Mouse (Mus musculus): ENCODE measurements around the gene L3mbtl4. TPM values are rescaled to one million over a fixed set of nuclear protein-coding genes. Genes with fewer than 3 reads are reported as not detected.
A peak's percentile ranks its signal among the peaks of the same experiment; 100 is the strongest.

L3mbtl4 gene
- total and polyA plus RNA-seq, 2 experiments from 2014 or later = 5.4 to 6.9 TPM

DNA sequence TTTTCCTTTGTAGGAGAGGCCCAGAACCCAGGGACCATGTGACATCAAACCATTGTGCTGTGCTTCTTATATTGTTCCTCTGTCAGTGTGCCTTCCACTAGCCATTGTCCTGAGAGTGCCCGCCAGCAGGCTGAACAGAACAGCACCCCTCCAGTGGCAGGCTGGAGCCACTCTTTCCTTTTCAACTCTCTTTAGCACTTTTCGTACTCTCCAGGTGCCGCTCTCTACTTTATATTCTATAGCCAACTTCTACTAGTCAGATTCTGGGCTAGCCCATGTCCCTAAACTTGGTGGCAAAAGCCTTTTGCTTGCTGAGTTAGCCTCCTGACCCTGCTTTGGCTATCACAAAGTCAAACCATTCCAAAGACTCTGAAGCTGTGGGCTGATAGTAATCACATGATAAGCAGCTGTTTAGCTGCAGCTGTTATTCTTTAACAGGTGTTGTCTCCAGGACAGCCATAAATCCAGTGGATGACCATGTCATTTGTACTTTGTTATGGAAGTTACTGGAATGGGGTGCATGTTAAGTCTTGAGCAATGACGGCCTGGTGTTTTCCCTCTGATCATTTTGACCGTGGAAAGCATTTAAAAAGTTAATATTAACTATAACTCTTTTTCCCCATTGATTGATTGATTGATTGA, 38.8 kb downstream of the L3mbtl4 start:
- 69% methylated on average over 5 of the region's 5 CpGs for WGBS
- ATAC-seq (no peak), DNase-seq (ENCODE audit: low spot score) (no peak)
- no peaks in the 10 kb centered on the region for H3K4me1 ChIP-seq (ENCODE audit: insufficient read depth, low read length)
- no peak overlapping the region for H3K4me3 ChIP-seq (ENCODE audit: low read length)
- H3K9ac ChIP-seq (replicated peaks; ENCODE audit: low read length) = no peak overlapping the region
- H3K27me3 ChIP-seq (ENCODE audit: insufficient read depth, low read length) = no peaks in the 10 kb centered on the region
- H3K9me3 ChIP-seq (ENCODE audit: low read length) = no peaks in the 10 kb centered on the region
- no peak overlapping the region for H3K4me2 ChIP-seq (ENCODE audit: low read depth, low read length)
- no peaks in the 10 kb centered on the region for H3K36me3 ChIP-seq (ENCODE audit: insufficient read depth, low read length)
- H3K27ac ChIP-seq = no peak overlapping the region
- no peak for TF ChIP-seq CTCF (IDR thresholded peaks at IDR 0.05; ENCODE audit: low read depth)

DNA sequence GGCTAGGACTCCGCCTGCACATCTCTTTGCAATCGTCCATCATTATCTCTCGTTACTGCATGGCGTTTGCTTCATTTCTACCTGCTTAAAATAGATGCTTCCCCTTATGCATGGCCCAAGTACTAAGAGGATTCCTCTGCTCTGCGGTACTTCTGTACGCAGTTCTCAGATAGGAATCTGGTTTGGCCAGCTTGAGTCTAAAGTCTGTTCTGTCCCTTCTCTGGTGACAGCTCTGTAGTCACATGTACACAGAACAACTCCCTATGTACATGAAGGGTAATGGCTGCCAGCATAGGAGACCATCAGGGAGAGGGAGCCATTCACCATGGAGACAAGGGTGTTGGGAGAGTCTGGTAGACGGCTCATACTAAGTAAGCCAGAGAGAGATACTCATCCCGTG, 47.3 kb downstream of the L3mbtl4 start:
- DNase-seq (ENCODE audit: low spot score) (no peak), ATAC-seq (no peak)
- no peak for TF ChIP-seq CTCF (IDR thresholded peaks at IDR 0.05; ENCODE audit: low read depth)
- Histone ChIP-seq H3K4me2 (ENCODE audit: low read depth, low read length) (no peak overlapping the region), H3K27me3 (ENCODE audit: insufficient read depth, low read length) (no peaks in the 10 kb centered on the region), H3K9me3 (ENCODE audit: low read length) (no peaks in the 10 kb centered on the region), H3K9ac (replicated peaks; ENCODE audit: low read length) (no peak overlapping the region), H3K4me3 (ENCODE audit: low read length) (no peak overlapping the region), H3K4me1 (ENCODE audit: insufficient read depth, low read length) (no peaks in the 10 kb centered on the region), H3K27ac (no peak overlapping the region), H3K36me3 (ENCODE audit: insufficient read depth, low read length) (no peaks in the 10 kb centered on the region)
- WGBS = 93% methylated on average over 8 of the region's 8 CpGs

DNA sequence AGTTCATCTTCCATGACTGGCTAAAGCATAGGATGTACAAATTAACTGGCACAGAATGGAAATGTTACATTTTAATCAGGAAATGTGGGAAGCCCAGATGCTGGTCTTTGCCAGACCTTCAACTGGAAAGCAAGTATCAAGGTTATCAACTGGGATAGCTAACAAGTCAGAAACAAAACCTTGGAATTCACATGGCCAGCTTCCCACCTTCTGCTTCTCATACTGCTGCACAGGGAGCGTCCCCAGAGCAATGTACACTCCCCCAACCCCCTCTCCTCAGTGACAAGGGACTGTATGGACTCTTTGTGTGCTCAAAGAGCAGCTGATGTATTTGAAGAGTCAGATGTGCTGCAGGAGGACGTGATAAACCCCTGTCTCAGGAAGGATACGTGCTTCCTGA, 49.0 kb downstream of the L3mbtl4 start:
- ATAC-seq (no peak), DNase-seq (ENCODE audit: low spot score) (no peak)
- 68% methylated on average over 3 of the region's 3 CpGs for WGBS
- no peaks in the 10 kb centered on the region for H3K36me3 ChIP-seq (ENCODE audit: insufficient read depth, low read length)
- H3K4me3 ChIP-seq (ENCODE audit: low read length) = no peak overlapping the region
- TF ChIP-seq CTCF (IDR thresholded peaks at IDR 0.05; ENCODE audit: low read depth) = no peak
- H3K27ac ChIP-seq = no peak overlapping the region
- H3K9ac ChIP-seq (replicated peaks; ENCODE audit: low read length) = no peak overlapping the region
- H3K4me1 ChIP-seq (ENCODE audit: insufficient read depth, low read length) = no peaks in the 10 kb centered on the region
- H3K27me3 ChIP-seq (ENCODE audit: insufficient read depth, low read length) = no peaks in the 10 kb centered on the region
- H3K4me2 ChIP-seq (ENCODE audit: low read depth, low read length) = no peak overlapping the region
- H3K9me3 ChIP-seq (ENCODE audit: low read length) = no peaks in the 10 kb centered on the region

DNA sequence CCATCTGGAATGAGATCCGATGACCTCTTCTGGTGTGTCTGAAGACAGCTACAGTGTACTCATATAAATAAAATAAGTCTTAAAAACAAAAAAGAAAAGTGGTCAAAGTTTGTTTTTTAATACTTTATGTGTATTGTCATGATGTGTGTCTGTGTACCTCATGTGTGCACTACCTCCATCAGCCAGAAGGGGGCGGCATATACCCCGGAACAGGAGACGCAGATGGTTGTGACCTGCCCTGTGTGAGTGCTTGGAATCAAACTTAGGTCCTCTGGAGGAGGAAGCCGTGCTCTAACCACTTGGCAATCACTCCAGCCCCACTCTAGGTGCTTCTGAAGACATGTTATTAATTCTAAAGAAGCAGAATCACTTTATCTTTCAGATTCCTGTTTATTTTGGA, 58.6 kb downstream of the L3mbtl4 start:
- no peaks in the 10 kb centered on the region for H3K36me3 ChIP-seq (ENCODE audit: insufficient read depth, low read length)
- ATAC-seq (no peak), DNase-seq (ENCODE audit: low spot score) (no peak)
- H3K4me1 ChIP-seq (ENCODE audit: insufficient read depth, low read length) = no peaks in the 10 kb centered on the region
- no peak overlapping the region for H3K27ac ChIP-seq
- WGBS = 82% methylated on average over 5 of the region's 5 CpGs
- no peak overlapping the region for H3K9ac ChIP-seq (replicated peaks; ENCODE audit: low read length)
- no peaks in the 10 kb centered on the region for H3K9me3 ChIP-seq (ENCODE audit: low read length)
- peak; percentile 28; the same call in 1 of the 2 replicates for TF ChIP-seq CTCF (IDR thresholded peaks at IDR 0.05; ENCODE audit: low read depth)
- no peak overlapping the region for H3K4me2 ChIP-seq (ENCODE audit: low read depth, low read length)
- no peaks in the 10 kb centered on the region for H3K27me3 ChIP-seq (ENCODE audit: insufficient read depth, low read length)
- no peak overlapping the region for H3K4me3 ChIP-seq (ENCODE audit: low read length)

- Histone ChIP-seq H3K27ac (no peak overlapping the region), H3K27me3 (ENCODE audit: insufficient read depth, low read length) (no peaks in the 10 kb centered on the region), H3K4me3 (ENCODE audit: low read length) (no peak overlapping the region), H3K36me3 (ENCODE audit: insufficient read depth, low read length) (no peaks in the 10 kb centered on the region), H3K4me1 (ENCODE audit: insufficient read depth, low read length) (no peaks in the 10 kb centered on the region), H3K9me3 (ENCODE audit: low read length) (no peaks in the 10 kb centered on the region), H3K9ac (replicated peaks; ENCODE audit: low read length) (no peak overlapping the region), H3K4me2 (ENCODE audit: low read depth, low read length) (no peak overlapping the region)
- ATAC-seq = no peak
- no peak for TF ChIP-seq CTCF (IDR thresholded peaks at IDR 0.05; ENCODE audit: low read depth)
- 63% methylated on average over 3 of the region's 3 CpGs for WGBS
- no peak for DNase-seq (ENCODE audit: low spot score)
Observed at GRCm38 (mm10) chr17:68333382-68333781, 59.8 kb downstream of the L3mbtl4 start.

- DNase-seq (ENCODE audit: low spot score) (no peak), ATAC-seq (no peak)
- Histone ChIP-seq H3K4me2 (ENCODE audit: low read depth, low read length) (no peak overlapping the region), H3K27me3 (ENCODE audit: insufficient read depth, low read length) (no peaks in the 10 kb centered on the region), H3K4me1 (ENCODE audit: insufficient read depth, low read length) (no peaks in the 10 kb centered on the region), H3K27ac (no peak overlapping the region), H3K36me3 (ENCODE audit: insufficient read depth, low read length) (no peaks in the 10 kb centered on the region), H3K4me3 (ENCODE audit: low read length) (no peak overlapping the region), H3K9me3 (ENCODE audit: low read length) (no peaks in the 10 kb centered on the region), H3K9ac (replicated peaks; ENCODE audit: low read length) (no peak overlapping the region)
- 83% methylated on average over 3 of the region's 3 CpGs for WGBS
- TF ChIP-seq CTCF (IDR thresholded peaks at IDR 0.05; ENCODE audit: low read depth) = no peak
Observed at GRCm38 (mm10) chr17:68338917-68339553, 65.4 kb downstream of the L3mbtl4 start.

GRCm38 (mm10) chr17:68357687-68358086, 84.1 kb downstream of the L3mbtl4 start:
- Histone ChIP-seq H3K9me3 (ENCODE audit: low read length) (no peaks in the 10 kb centered on the region), H3K4me1 (ENCODE audit: insufficient read depth, low read length) (no peaks in the 10 kb centered on the region), H3K4me3 (ENCODE audit: low read length) (no peak overlapping the region), H3K36me3 (ENCODE audit: insufficient read depth, low read length) (no peaks in the 10 kb centered on the region), H3K4me2 (ENCODE audit: low read depth, low read length) (no peak overlapping the region), H3K27ac (no peak overlapping the region), H3K9ac (replicated peaks; ENCODE audit: low read length) (no peak overlapping the region), H3K27me3 (ENCODE audit: insufficient read depth, low read length) (no peaks in the 10 kb centered on the region)
- peak; percentile 70; the same call in 1 of the 2 replicates for ATAC-seq
- no peak for TF ChIP-seq CTCF (IDR thresholded peaks at IDR 0.05; ENCODE audit: low read depth)
- DNase-seq (ENCODE audit: low spot score) = peak; percentile 33
- 21% methylated on average over 1 of the region's 1 CpGs for WGBS

Measured in hindbrain, postnatal 0 days (tissue).